Mouse (Mus musculus): ENCODE measurements around the gene Olfr1036.
"Not testable (repeated sequence)": the region's sequence is repeated elsewhere in the genome, so short reads cannot be mapped to it uniquely, and the experiment has no call there.

Gene Olfr1036

DNA sequence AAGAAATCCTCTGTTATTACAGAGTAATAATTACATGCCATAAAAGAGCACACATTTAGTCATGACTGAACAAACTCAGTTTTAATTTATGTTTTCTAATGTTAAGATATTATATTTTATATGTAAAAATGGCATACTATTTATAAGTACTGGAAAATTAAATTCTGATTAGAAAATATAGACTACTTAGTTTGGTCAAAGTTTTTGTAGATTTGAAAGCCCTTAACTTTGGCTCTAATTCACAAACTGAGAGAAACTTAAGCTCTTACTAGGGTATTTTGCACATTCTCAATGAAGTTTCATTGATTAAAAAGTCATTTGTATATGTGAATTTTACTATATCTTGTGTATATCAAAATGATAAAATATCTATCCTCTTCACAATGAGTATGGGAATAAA, at the start of gene Olfr1036:
Gene Olfr1036, plus strand, starts transcription at position 301 of the 400 bp plus-strand sequence.
- not testable (repeated sequence) for DNase-seq

DNA sequence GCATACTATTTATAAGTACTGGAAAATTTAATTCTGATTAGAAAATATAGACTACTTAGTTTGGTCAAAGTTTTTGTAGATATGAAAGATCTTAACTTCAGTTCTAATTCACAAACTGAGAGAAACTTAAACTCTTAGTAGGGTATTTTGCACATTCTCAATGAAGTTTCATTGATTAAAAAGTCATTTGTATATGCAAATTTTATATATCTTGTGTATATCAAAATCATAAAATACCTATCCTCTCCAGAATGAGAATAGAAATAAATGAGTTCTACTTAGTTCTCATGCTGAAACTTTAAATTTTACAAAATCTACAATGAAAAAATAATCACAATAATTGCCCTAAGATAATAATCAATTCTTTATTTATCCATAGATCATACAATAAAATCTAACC, 28.2 kb upstream of the Olfr1036 start, which contains the start of gene Olfr1034:
Gene Olfr1034, plus strand, starts transcription at position 301 of the 400 bp plus-strand sequence.
- no peak for DNase-seq

DNA sequence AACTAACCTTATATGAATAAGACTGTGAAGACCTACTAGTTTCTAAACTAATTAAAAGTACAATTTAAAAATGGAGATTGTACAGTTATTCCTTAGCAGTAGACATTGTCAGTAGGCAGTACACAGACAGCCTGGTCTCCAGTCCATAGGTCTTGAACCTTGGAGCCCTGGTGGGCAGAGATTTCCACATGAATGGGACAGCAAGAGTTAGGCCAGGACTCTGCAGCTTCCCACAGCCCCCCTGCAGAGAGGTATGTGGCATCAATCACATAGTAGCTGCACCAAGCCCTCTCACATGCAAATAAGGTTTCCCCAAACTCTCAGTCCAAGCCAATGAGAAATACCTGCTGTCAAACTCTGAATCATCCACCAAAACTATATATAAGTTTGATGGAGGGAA, 23.0 kb upstream of the Olfr1036 start:
- DNase-seq, result not testable (repeated sequence)

DNA sequence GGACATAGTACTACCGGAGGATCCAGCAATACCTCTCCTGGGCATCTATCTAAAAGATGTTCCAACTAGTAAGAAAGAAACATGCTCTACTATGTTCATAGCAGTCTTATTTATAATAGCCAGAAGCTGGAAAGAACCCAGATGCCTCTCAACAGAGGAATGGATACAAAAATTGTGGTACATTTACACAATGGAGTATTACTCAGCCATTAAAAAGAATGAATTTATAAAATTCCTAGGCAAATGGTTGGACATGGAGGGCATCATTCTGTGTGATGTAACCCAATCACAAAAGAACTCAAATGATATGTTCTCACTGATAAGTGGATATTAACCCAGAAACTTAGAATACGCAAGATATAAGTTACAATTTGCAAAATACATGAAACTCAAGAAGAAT, 10.0 kb upstream of the Olfr1036 start:
- DNase-seq, result not testable (repeated sequence)

- DNase-seq, result no peak
Observed at GRCm38 (mm10) chr2:86070189-86070588, 3.6 kb upstream of the Olfr1036 start.

GRCm38 (mm10) chr2:86080478-86080877, 6.7 kb downstream of the Olfr1036 start:
- DNase-seq, result not testable (repeated sequence)

GRCm38 (mm10) chr2:86087285-86087684, 13.5 kb downstream of the Olfr1036 start, which contains the start of gene Olfr1037:
Gene Olfr1037 (minus strand): TSS chr2:86087385.
- DNase-seq, result no peak
